Mouse (Mus musculus) neural tube, embryonic 15.5 days (tissue): ENCODE results near the gene Krtap1-4. TPM values are rescaled to one million over a fixed set of nuclear protein-coding genes. Genes with fewer than 3 reads are reported as not detected.
"Not testable (repeated sequence)": the region's sequence is repeated elsewhere in the genome, so short reads cannot be mapped to it uniquely, and the experiment has no call there.

Experiments used
- ATAC-seq: fragments of 200-750 bp; cut with Nextera tagmentation; 2 replicates; pipeline ENCODE4 v1.8.0; 2017; ENCODE audit warnings: mild to moderate bottlenecking, moderate TSS enrichment, moderate library complexity; ENCODE audit not compliant: low FRiP score
- H3K27ac ChIP-seq: fragments of 300-500 bp; sonication (generic); replicated peaks from 2 replicates; pipeline ENCODE4 v1.5.1; 2015; ENCODE audit warnings: mild to moderate bottlenecking, inconsistent platforms
- H3K27me3 ChIP-seq: fragments of 300-500 bp; sonication (generic); replicated peaks from 2 replicates; pipeline ENCODE4 v1.6.1; 2015; ENCODE audit warnings: inconsistent platforms
- H3K36me3 ChIP-seq: fragments of 300-500 bp; sonication (generic); 2 replicates; pipeline ENCODE4 v1.6.1; 2015; ENCODE audit warnings: inconsistent platforms
- H3K4me1 ChIP-seq: fragments of 300-500 bp; sonication (generic); 2 replicates; pipeline ENCODE4 v1.6.1; 2015; ENCODE audit warnings: inconsistent platforms
- H3K4me2 ChIP-seq: fragments of 300-500 bp; sonication (generic); 2 replicates; pipeline ENCODE4 v1.6.1; 2015; ENCODE audit warnings: inconsistent platforms, mild to moderate bottlenecking, moderate library complexity
- H3K4me3 ChIP-seq: fragments of 300-500 bp; sonication (generic); replicated peaks from 2 replicates; pipeline ENCODE4 v1.5.1; 2015; ENCODE audit warnings: mild to moderate bottlenecking, inconsistent platforms
- H3K9ac ChIP-seq: fragments of 300-500 bp; sonication (generic); replicated peaks from 2 replicates; pipeline ENCODE4 v1.6.1; 2015; ENCODE audit warnings: mild to moderate bottlenecking, inconsistent platforms
- H3K9me3 ChIP-seq: fragments of 300-500 bp; sonication (generic); replicated peaks from 2 replicates; pipeline ENCODE4 v1.6.1; 2016; ENCODE audit warnings: inconsistent platforms
- WGBS: fragments of 180-500 bp; shearing (Covaris S2); methylation state at CpG from one replicate; pipeline ENCODE4 v1.1.7; 2015; ENCODE audit warnings: mixed read lengths; 5-methylcytosine and 5-hydroxymethylcytosine counted together
- polyA plus RNA-seq: library from polyadenylated mRNA; unstranded; fragments of >200 nt; fragmentation: Nextera tagmentation; extraction: Ambion mirVana; gene quantifications from 2 replicates; pipeline ENCODE4 v1.2.1, GENCODE M21; 2015

Krtap1-4 gene
- polyA plus RNA-seq = not detected in 2 replicates

- no peak within 1 kb of the TSS for H3K27ac ChIP-seq
- no peak within 1 kb of the TSS for H3K9ac ChIP-seq
- ATAC-seq = no peak
- no peak within 1 kb of the TSS for H3K4me3 ChIP-seq
- no peaks in the 10 kb centered on the region for H3K36me3 ChIP-seq
- H3K4me2 ChIP-seq = no peak within 1 kb of the TSS
- H3K4me1 ChIP-seq = no peaks in the 10 kb centered on the region
- H3K27me3 ChIP-seq = no peaks in the 10 kb centered on the region
- no peaks in the 10 kb centered on the region for H3K9me3 ChIP-seq
- 81% methylated on average over 5 of the region's 5 CpGs for WGBS
Measured at GRCm38 (mm10) chr11:99583245-99583704, at the start of gene Krtap1-4. TSS of gene Krtap1-4 (minus strand) at chr11:99583654.

GRCm38 (mm10) chr11:99630890-99631289, 47.4 kb upstream of the Krtap1-4 start:
- Histone ChIP-seq H3K27me3 (no peaks in the 10 kb centered on the region), H3K27ac (no peak overlapping the region), H3K9ac (no peak overlapping the region), H3K4me3 (no peak overlapping the region), H3K4me1 (no peaks in the 10 kb centered on the region), H3K4me2 (no peak overlapping the region), H3K36me3 (no peaks in the 10 kb centered on the region), H3K9me3 (no peaks in the 10 kb centered on the region)
- 79% methylated on average over 3 of the region's 3 CpGs for WGBS
- ATAC-seq = no peak

GRCm38 (mm10) chr11:99628138-99628537, 44.7 kb upstream of the Krtap1-4 start, which contains the start of gene Krtap4-1:
TSS of gene Krtap4-1 (minus strand) at chr11:99628238.
- Histone ChIP-seq H3K4me2 (no peak within 1 kb of the TSS), H3K4me1 (no peaks in the 10 kb centered on the region), H3K27ac (no peak within 1 kb of the TSS), H3K36me3 (no peaks in the 10 kb centered on the region), H3K9me3 (no peaks in the 10 kb centered on the region), H3K9ac (no peak within 1 kb of the TSS), H3K4me3 (no peak within 1 kb of the TSS), H3K27me3 (no peaks in the 10 kb centered on the region)
- 84% methylated on average over 4 of the region's 4 CpGs for whole genome bisulfite sequencing
- ATAC-seq = no peak

- WGBS = 95% methylated on average over 2 of the region's 2 CpGs
- Histone ChIP-seq H3K27ac (no peak within 1 kb of the TSS), H3K4me2 (no peak within 1 kb of the TSS), H3K4me3 (no peak within 1 kb of the TSS), H3K9ac (no peak within 1 kb of the TSS), H3K4me1 (no peaks in the 10 kb centered on the region), H3K36me3 (no peaks in the 10 kb centered on the region), H3K9me3 (no peaks in the 10 kb centered on the region), H3K27me3 (no peaks in the 10 kb centered on the region)
- no peak for ATAC-seq
Measured at GRCm38 (mm10) chr11:99620335-99620734, 36.9 kb upstream of the Krtap1-4 start, which contains the start of gene Gm11562. TSS of gene Gm11562 (minus strand) at chr11:99620435.

- Histone ChIP-seq H3K9me3 (no peaks in the 10 kb centered on the region), H3K36me3 (no peaks in the 10 kb centered on the region), H3K9ac (no peak within 1 kb of the TSS), H3K4me2 (no peak within 1 kb of the TSS), H3K27ac (no peak within 1 kb of the TSS), H3K4me1 (no peaks in the 10 kb centered on the region), H3K27me3 (no peaks in the 10 kb centered on the region), H3K4me3 (no peak within 1 kb of the TSS)
- WGBS = 76% methylated on average over 3 of the region's 3 CpGs
- no peak for ATAC-seq
Measured at GRCm38 (mm10) chr11:99614796-99615363, 31.4 kb upstream of the Krtap1-4 start, which contains the start of gene Krtap2-4. TSS of gene Krtap2-4 (minus strand) at chr11:99614846.

GRCm38 (mm10) chr11:99610089-99610488, 26.6 kb upstream of the Krtap1-4 start, which contains the start of gene Gm11937:
TSS of gene Gm11937 (minus strand) at chr11:99610189.
- H3K36me3 ChIP-seq, H3K4me2 ChIP-seq, H3K27me3 ChIP-seq, H3K4me3 ChIP-seq, ATAC-seq, H3K9me3 ChIP-seq, H3K27ac ChIP-seq, H3K9ac ChIP-seq, H3K4me1 ChIP-seq: not testable (repeated sequence)
- 64% methylated on average over 1 of the region's 2 CpGs for WGBS

GRCm38 (mm10) chr11:99609126-99609525, 25.7 kb upstream of the Krtap1-4 start:
- Histone ChIP-seq H3K27ac (no peak overlapping the region), H3K36me3 (no peaks in the 10 kb centered on the region), H3K4me2 (no peak overlapping the region), H3K4me1 (no peaks in the 10 kb centered on the region), H3K9ac (no peak overlapping the region), H3K4me3 (no peak overlapping the region), H3K27me3 (no peaks in the 10 kb centered on the region), H3K9me3 (no peaks in the 10 kb centered on the region)
- ATAC-seq = no peak
- 96% methylated on average over 1 of the region's 1 CpGs for WGBS

- not testable (repeated sequence) for ATAC-seq, H3K4me2 ChIP-seq, H3K4me1 ChIP-seq, H3K36me3 ChIP-seq, H3K27me3 ChIP-seq, H3K4me3 ChIP-seq, H3K27ac ChIP-seq, H3K9ac ChIP-seq, H3K9me3 ChIP-seq
- 76% methylated on average over 1 of the region's 1 CpGs for WGBS
Measured at GRCm38 (mm10) chr11:99603208-99603607, 19.8 kb upstream of the Krtap1-4 start, which contains the start of gene Gm11938. TSS of gene Gm11938 (minus strand) at chr11:99603308.

GRCm38 (mm10) chr11:99597742-99598141, 14.3 kb upstream of the Krtap1-4 start, which contains the start of gene Krtap9-3:
TSS of gene Krtap9-3 (minus strand) at chr11:99598105.
- H3K27me3 ChIP-seq, H3K4me3 ChIP-seq, H3K27ac ChIP-seq, H3K9ac ChIP-seq, ATAC-seq, H3K9me3 ChIP-seq, H3K4me1 ChIP-seq, H3K36me3 ChIP-seq, H3K4me2 ChIP-seq: not testable (repeated sequence)
- 85% methylated on average over 6 of the region's 6 CpGs for WGBS

- WGBS = 76% methylated on average over 6 of the region's 6 CpGs
- no peak for ATAC-seq
Measured at GRCm38 (mm10) chr11:99590981-99591380, 7.5 kb upstream of the Krtap1-4 start, which contains the start of gene Krtap1-3. TSS of gene Krtap1-3 (minus strand) at chr11:99591339.

GRCm38 (mm10) chr11:99585096-99585495, 1.6 kb upstream of the Krtap1-4 start:
- H3K4me3 ChIP-seq = no peak overlapping the region
- H3K27me3 ChIP-seq = no peaks in the 10 kb centered on the region
- 84% methylated on average over 7 of the region's 7 CpGs for WGBS
- H3K4me1 ChIP-seq = no peaks in the 10 kb centered on the region
- no peak overlapping the region for H3K4me2 ChIP-seq
- H3K27ac ChIP-seq = no peak overlapping the region
- no peak for ATAC-seq
- no peak overlapping the region for H3K9ac ChIP-seq
- no peaks in the 10 kb centered on the region for H3K9me3 ChIP-seq
- H3K36me3 ChIP-seq = no peaks in the 10 kb centered on the region

More at GRCm38 (mm10) chr11:99590981-99591380, 7.5 kb upstream of the Krtap1-4 start, which contains the start of gene Krtap1-3:
- H3K27ac ChIP-seq = no peak within 1 kb of the TSS
- no peak within 1 kb of the TSS for H3K4me3 ChIP-seq
- no peaks in the 10 kb centered on the region for H3K27me3 ChIP-seq
- no peak within 1 kb of the TSS for H3K9ac ChIP-seq
- H3K4me1 ChIP-seq = no peaks in the 10 kb centered on the region
- H3K9me3 ChIP-seq = no peaks in the 10 kb centered on the region
- no peak within 1 kb of the TSS for H3K4me2 ChIP-seq
- H3K36me3 ChIP-seq = no peaks in the 10 kb centered on the region

- Histone ChIP-seq H3K27ac (no peak overlapping the region), H3K9ac (no peak overlapping the region), H3K4me3 (no peak overlapping the region), H3K9me3 (no peaks in the 10 kb centered on the region), H3K4me2 (no peak overlapping the region), H3K27me3 (no peaks in the 10 kb centered on the region), H3K36me3 (no peaks in the 10 kb centered on the region), H3K4me1 (no peaks in the 10 kb centered on the region)
- no peak for ATAC-seq
- WGBS = 91% methylated on average over 6 of the region's 6 CpGs
Measured at GRCm38 (mm10) chr11:99581564-99581963, 1.9 kb downstream of the Krtap1-4 start.
